Mouse (Mus musculus) kidney, postnatal 0 days (tissue): ENCODE measurements around the gene Hagh. TPM values are rescaled to one million over a fixed set of nuclear protein-coding genes. Genes with fewer than 3 reads are reported as not detected.

Source experiments
- ATAC-seq: fragments of 200-750 bp; cut with Nextera tagmentation; replicated peaks from 2 replicates; pipeline ENCODE4 v1.8.0; 2017; ENCODE audit warnings: low read depth, moderate number of reproducible peaks, moderate TSS enrichment, moderate library complexity; ENCODE audit not compliant: low FRiP score
- DNase-seq: peaks from one replicate; pipeline ENCODE4 v3.0.0-alpha.2; 2016; ENCODE audit warnings: low spot score
- H3K27ac ChIP-seq: fragments of 300-500 bp; sonication (generic); 2 replicates; pipeline ENCODE4 v1.5.1; 2014; ENCODE audit warnings: mild to moderate bottlenecking
- H3K27me3 ChIP-seq: fragments of 300-500 bp; sonication (generic); 2 replicates; pipeline ENCODE4 v1.6.1; 2014; ENCODE audit warnings: low read length, mixed read lengths; ENCODE audit not compliant: insufficient read depth
- H3K36me3 ChIP-seq: fragments of 300-500 bp; sonication (generic); 2 replicates; pipeline ENCODE4 v1.6.1; 2014; ENCODE audit warnings: low read length, mixed read lengths; ENCODE audit not compliant: insufficient read depth
- H3K4me1 ChIP-seq: fragments of 300-500 bp; sonication (generic); replicated peaks from 2 replicates; pipeline ENCODE4 v1.6.1; 2014; ENCODE audit warnings: antibody characterized with exemption, low read length, mixed read lengths; ENCODE audit not compliant: insufficient read depth
- H3K4me2 ChIP-seq: fragments of 300-500 bp; sonication (generic); 2 replicates; pipeline ENCODE4 v1.6.1; 2014; ENCODE audit warnings: mild to moderate bottlenecking, low read length, moderate library complexity, mixed read lengths
- H3K4me3 ChIP-seq: fragments of 300-500 bp; sonication (generic); replicated peaks from 2 replicates; pipeline ENCODE4 v1.5.1; 2014; ENCODE audit warnings: low read depth, low read length
- H3K9ac ChIP-seq: fragments of 300-500 bp; sonication (generic); 2 replicates; pipeline ENCODE4 v1.6.1; 2014; ENCODE audit warnings: low read depth, low read length
- H3K9me3 ChIP-seq: fragments of 300-500 bp; sonication (generic); replicated peaks from 2 replicates; pipeline ENCODE4 v1.6.1; 2016; ENCODE audit warnings: low read length, inconsistent platforms, mixed read lengths
- CTCF ChIP-seq: IDR thresholded peaks from 2 replicates; pipeline ENCODE4 v1.5.1; 2016; ENCODE audit warnings: antibody characterized with exemption, low read depth, mild to moderate bottlenecking, moderate library complexity
- WGBS: fragments of 180-500 bp; shearing (Covaris S2); extraction: QIAGEN DNeasy Blood & Tissue Kit; methylation state at CpG from one replicate; pipeline ENCODE4 v1.1.7; 2014; 5-methylcytosine and 5-hydroxymethylcytosine counted together
- polyA plus RNA-seq: library from polyadenylated mRNA; unstranded; fragments of >200 nt; fragmentation: Nextera tagmentation; extraction: Ambion mirVana; gene quantifications from 2 replicates; pipeline ENCODE4 v1.2.1, GENCODE M21; 2015

The Hagh gene
- polyA plus RNA-seq, 1 experiment from 2014 or later: 99.7 TPM

- peaks cover 7% of the 10 kb centered on the region for H3K4me1 ChIP-seq
- H3K9me3 ChIP-seq: no peaks in the 10 kb centered on the region
- peak overlapping the region; percentile 76 for H3K4me2 ChIP-seq
- H3K27me3 ChIP-seq: no peaks in the 10 kb centered on the region
- H3K27ac ChIP-seq: peak overlapping the region; percentile 80
- WGBS: 1% methylated on average over 18 of the region's 18 CpGs
- H3K36me3 ChIP-seq: peaks cover 23% of the 10 kb centered on the region
- ATAC-seq (peak; percentile 23), DNase-seq (no peak)
- peak overlapping the region; percentile 77 for H3K9ac ChIP-seq
- H3K4me3 ChIP-seq: peak overlapping the region; percentile 76
- no peak for TF ChIP-seq CTCF
Measured at GRCm38 (mm10) chr17:24886932-24887271, 47.0 kb downstream of the Hagh start.

GRCm38 (mm10) chr17:24887291-24888080 lies 47.5 kb downstream of the Hagh start:
- Histone ChIP-seq H3K9me3 (no peaks in the 10 kb centered on the region), H3K4me3 (peak overlapping the region; percentile 76), H3K4me2 (peak overlapping the region; percentile 76), H3K36me3 (peaks cover 26% of the 10 kb centered on the region), H3K9ac (peak overlapping the region; percentile 77), H3K27me3 (no peaks in the 10 kb centered on the region), H3K4me1 (peaks cover 6% of the 10 kb centered on the region), H3K27ac (peak overlapping the region; percentile 80)
- DNase-seq: peak; percentile 13
- no peak for TF ChIP-seq CTCF
- no peak for ATAC-seq
- WGBS: 56% methylated on average over 18 of the region's 18 CpGs

- no peak overlapping the region for H3K27ac ChIP-seq
- H3K4me3 ChIP-seq: no peak overlapping the region
- H3K4me1 ChIP-seq: peaks cover 6% of the 10 kb centered on the region
- H3K36me3 ChIP-seq: peaks cover 35% of the 10 kb centered on the region
- ATAC-seq: no peak
- WGBS: 85% methylated on average over 3 of the region's 3 CpGs
- no peaks in the 10 kb centered on the region for H3K27me3 ChIP-seq
- H3K9ac ChIP-seq: no peak overlapping the region
- no peaks in the 10 kb centered on the region for H3K9me3 ChIP-seq
- H3K4me2 ChIP-seq: no peak overlapping the region
- DNase-seq: no peak
- TF ChIP-seq CTCF: no peak
Measured at GRCm38 (mm10) chr17:24888862-24889261, 48.9 kb downstream of the Hagh start.

- H3K4me1 ChIP-seq: peaks cover 12% of the 10 kb centered on the region
- H3K9me3 ChIP-seq: no peaks in the 10 kb centered on the region
- no peak for TF ChIP-seq CTCF
- H3K36me3 ChIP-seq: peaks cover 30% of the 10 kb centered on the region
- H3K27me3 ChIP-seq: no peaks in the 10 kb centered on the region
- no peak overlapping the region for H3K27ac ChIP-seq
- H3K4me2 ChIP-seq: no peak overlapping the region
- H3K4me3 ChIP-seq: no peak overlapping the region
- ATAC-seq: no peak
- H3K9ac ChIP-seq: no peak overlapping the region
- WGBS: 83% methylated on average over 18 of the region's 19 CpGs
- no peak for DNase-seq
Measured at GRCm38 (mm10) chr17:24890151-24891092, 50.5 kb downstream of the Hagh start.

- WGBS: 84% methylated on average over 13 of the region's 13 CpGs
- Histone ChIP-seq H3K4me1 (peaks cover 12% of the 10 kb centered on the region), H3K36me3 (peaks cover 30% of the 10 kb centered on the region), H3K4me3 (no peak overlapping the region), H3K9ac (no peak overlapping the region), H3K27me3 (no peaks in the 10 kb centered on the region), H3K4me2 (no peak overlapping the region), H3K27ac (no peak overlapping the region), H3K9me3 (no peaks in the 10 kb centered on the region)
- DNase-seq (no peak), ATAC-seq (no peak)
- TF ChIP-seq CTCF: no peak
Measured at GRCm38 (mm10) chr17:24891321-24891720, 51.4 kb downstream of the Hagh start.

GRCm38 (mm10) chr17:24892785-24893184 lies 52.8 kb downstream of the Hagh start:
- 93% methylated on average over 12 of the region's 12 CpGs for WGBS
- no peak overlapping the region for H3K9ac ChIP-seq
- no peak overlapping the region for H3K4me2 ChIP-seq
- DNase-seq (no peak), ATAC-seq (no peak)
- H3K27ac ChIP-seq: no peak overlapping the region
- H3K4me1 ChIP-seq: peaks cover 6% of the 10 kb centered on the region; the same call in 1 of the 2 replicates
- no peaks in the 10 kb centered on the region for H3K9me3 ChIP-seq
- H3K4me3 ChIP-seq: no peak overlapping the region
- H3K27me3 ChIP-seq: no peaks in the 10 kb centered on the region
- H3K36me3 ChIP-seq: peaks cover 30% of the 10 kb centered on the region
- no peak for TF ChIP-seq CTCF
